Mouse (Mus musculus) megakaryocyte-erythroid progenitor cell, adult 5-6 weeks (primary cell): ENCODE measurements around the gene 1700066M21Rik. TPM values are rescaled to one million over a fixed set of nuclear protein-coding genes. Genes with fewer than 3 reads are reported as not detected.

ENCODE experiments used
- ATAC-seq: replicated peaks from 2 replicates; pipeline ENCODE4 v1.8.0; 2016; ENCODE audit warnings: mild to moderate bottlenecking, inconsistent platforms; ENCODE audit not compliant: severe bottlenecking, poor library complexity, low FRiP score, low TSS enrichment
- total RNA-seq, 2 experiments: library from RNA; stranded (forward) in 1 of 2; stranded (reverse) in 1 of 2; fragments of 200-1000, 215-1000 nt in 1 of 2; fragments of >200 nt in 1 of 2; fragmentation: Nextera tagmentation in 1 of 2; gene quantifications; 2 replicates each; pipeline ENCODE4 v1.2.3; 2014 to 2017

1700066M21Rik gene
- total RNA-seq, 2 experiments from 2014 or later, result 5.1 to 10.4 TPM

DNA sequence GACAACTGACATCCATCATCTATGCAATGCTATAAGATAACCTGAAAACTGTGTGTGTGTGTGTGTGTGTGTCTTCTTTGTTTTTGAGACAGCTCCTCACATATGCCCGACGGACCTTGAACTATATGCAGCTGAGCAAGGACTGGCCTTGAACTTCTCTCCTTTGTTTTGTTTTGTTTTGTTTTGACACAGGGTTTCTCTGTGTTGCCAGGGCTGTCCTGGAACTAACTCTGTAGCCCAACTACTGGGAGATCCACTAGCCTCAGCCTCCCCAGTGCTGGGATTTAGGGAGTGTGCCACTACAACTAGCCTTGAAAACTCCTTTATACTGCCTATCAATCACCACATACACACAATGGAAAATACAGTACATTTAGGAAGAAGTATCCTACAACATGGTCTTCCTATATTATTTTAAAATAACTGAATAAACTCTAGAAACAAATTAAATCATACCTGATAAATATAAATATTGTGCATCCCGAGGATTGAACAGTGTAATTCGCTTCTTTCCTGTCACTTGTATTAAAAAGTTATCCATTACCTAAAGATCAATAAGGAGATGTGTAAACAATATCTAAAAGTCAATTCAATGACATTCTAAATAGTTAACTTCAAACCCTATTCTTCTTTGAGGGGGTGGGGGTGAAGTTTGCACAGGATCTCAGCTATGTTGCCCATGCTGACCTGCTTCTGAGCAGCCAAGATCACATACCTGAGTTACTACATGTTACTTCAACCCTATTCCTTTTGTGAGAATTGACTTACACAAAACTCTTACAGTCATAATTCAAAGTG, 13.8 kb downstream of the 1700066M21Rik start:
- no peak for ATAC-seq

DNA sequence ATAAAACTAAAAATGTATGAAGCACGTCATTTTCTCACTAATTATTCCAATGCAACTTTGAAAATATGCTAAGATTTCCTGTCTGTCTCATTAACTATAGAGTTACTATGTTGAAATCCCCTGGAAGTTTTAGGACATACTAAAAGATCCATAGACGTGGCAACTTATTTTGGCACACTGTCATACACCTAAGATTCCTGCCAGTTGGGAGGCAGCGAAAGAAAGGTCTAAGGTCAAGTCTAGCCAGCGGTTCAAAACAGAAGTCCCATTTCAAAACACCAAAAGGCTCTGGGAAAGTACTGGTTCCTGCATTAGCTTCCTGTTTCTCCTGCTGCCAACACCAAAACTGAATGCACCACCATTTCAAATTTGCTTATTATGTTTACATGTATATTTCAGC, 15.0 kb downstream of the 1700066M21Rik start:
- ATAC-seq, result no peak

DNA sequence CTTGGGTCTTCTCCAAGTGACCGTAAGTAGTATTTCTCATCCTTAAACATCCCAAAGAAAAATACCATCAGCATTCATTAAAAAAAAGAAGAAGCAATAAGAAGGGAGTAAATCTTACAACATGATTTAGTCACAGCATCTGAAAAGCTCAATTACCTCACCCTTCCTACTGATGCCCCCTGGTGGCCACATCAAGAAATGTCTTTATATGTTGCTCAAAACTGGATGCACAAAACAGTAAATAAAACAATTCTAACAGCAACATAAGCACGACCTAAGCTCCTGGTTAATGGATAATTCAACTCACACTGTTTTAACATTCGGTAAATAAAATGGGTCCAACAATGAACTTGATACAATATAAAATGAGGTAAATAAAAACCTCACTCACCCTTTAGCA, 16.6 kb downstream of the 1700066M21Rik start:
- ATAC-seq, result peak; percentile 80; the same call in 1 of the 2 replicates

DNA sequence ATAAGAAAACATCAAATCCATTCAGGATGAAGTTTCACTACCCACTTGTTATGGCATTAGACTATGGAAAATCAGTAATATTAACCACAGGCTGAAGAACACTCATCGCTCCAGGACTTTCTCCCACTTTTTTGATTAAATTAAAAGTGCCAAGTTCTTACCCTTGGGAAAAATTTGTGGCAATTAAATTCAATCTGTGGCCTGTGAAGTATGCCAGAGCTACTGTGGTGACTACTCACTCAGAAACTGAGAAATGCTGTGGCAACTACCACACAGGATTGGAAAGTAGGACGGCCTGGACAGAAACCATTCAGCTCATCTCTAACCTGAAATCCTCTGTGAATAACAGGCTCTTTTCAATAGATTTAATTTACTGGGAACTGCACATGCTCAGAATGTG, 22.9 kb downstream of the 1700066M21Rik start:
- ATAC-seq, result no peak

DNA sequence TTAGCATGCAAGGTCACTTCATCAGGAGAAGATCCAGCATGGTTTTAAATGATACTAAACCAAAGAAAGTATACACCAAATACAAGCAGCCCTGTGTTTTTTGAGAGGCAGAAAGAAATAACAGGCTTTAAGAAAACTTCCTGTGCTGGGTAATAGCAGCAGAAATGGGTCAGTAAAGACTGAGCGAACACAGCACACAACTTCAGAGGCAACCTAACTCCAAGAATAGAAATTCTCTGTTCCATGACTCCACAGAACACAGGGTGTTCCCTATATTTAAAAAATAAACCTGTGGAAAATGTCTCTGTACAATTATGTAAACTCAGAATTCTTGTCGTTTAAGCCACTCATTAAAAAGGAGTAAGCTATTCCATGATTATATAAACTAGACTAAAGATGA, 23.5 kb downstream of the 1700066M21Rik start:
- ATAC-seq, result no peak

DNA sequence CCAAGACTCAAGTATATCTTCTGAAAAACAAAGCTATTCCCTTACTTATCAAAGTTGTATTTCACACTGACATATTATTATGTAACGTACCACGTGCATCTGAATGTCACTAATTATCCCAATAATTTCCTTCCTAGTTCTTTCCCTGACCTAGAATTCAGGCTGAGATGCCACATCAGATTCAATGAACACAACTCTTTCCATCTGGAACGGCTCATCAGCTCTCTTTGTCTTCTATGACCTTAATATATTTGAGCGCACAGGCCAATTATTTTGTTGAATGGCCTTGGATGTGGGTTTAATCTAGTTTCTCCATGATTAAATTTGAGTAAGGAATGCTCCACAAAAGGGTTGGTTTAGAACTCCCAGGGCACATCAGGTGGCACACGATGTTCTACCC, 24.7 kb downstream of the 1700066M21Rik start:
- ATAC-seq, result no peak

DNA sequence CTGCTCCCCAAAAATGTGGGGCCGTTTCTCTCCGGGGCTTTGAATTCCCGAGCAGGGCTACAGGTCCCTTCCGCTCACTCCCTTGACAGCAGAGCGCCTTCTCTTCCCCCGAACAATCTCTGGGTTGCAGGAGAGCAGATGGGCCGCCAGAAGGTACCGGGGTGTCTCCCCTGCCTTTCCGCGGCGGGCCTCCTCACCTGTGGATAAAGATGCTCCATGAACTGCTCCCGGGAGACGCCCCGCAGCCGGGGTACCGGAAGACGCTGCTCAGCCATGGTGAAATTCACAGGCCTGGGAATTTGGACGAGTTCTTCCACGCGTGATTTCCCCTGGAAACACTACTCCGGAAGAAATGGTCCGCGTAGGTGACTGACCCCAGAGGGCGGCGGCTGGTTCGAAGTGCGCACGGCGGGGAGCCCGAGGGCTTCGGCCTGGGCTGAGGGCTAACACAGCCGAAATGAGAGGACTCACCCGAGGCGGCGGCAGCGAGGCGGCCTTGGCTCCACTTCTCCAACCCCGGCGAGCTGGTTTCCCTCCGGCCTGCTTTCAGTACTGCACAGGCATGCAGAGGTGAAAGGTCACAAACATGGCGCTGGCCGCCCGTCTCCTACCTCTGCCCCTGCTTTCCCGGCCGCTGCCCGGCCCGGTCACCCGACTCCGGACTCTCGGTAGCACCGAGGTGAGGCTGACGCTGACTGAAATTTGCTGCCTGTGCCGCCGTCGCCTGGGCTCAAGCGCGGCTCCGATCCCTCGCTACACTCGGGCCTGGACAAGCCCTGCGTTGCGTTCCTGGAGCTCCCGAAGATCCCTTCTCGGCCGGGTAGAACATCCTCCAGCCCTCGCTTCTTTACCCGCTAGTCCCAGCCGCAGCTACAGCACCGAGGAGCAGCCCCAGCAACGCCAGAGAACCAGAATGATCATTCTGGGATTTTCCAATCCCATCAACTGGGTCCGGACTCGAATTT, 29.0 kb downstream of the 1700066M21Rik start, which contains the start of the genes Maip1 and Tyw5:
Gene Maip1, plus strand, starts transcription at position 142 of the 965 bp plus-strand sequence.
Gene Tyw5, minus strand, starts transcription at position 915 of the 965 bp plus-strand sequence.
- ATAC-seq, result peak; percentile 91

DNA sequence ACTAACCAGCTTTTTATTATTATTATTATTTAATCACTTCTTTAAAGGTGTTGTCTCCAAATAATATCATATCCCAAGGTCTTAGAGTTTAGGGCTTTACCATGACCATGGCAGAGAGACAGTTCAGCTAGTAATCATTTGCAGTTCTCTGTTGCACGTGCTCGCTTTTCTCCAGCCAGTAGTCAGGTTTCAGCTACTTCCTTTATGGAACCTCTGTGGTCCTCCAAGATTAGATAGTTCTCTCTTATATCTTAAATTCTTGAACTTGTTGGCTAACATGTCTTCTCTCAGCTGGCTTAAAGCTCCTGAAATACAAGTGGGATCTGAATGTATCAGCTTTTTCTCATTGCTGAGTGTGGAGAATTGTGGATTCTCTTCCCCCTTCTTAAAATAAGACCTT, 31.6 kb downstream of the 1700066M21Rik start:
- ATAC-seq, result no peak

DNA sequence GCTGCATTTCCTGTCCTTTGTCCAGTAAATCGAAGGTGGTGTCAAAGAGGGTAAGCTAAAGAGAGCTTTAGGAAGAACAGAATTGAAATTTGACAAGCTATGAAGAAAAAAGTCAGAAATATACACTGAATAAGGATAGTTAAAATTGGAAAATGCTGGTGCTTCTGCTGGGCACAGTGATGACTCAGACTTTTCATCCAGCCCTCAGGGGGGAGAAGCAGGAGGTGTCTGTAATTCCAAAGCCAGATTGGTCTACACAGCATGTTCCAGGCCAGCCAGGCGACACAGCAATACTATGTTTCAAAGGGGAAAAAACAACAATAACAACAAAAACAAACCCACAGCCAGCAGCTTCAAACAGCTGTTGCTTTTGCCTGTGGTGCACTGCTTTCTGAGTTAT, 36.0 kb downstream of the 1700066M21Rik start:
- no peak for ATAC-seq

DNA sequence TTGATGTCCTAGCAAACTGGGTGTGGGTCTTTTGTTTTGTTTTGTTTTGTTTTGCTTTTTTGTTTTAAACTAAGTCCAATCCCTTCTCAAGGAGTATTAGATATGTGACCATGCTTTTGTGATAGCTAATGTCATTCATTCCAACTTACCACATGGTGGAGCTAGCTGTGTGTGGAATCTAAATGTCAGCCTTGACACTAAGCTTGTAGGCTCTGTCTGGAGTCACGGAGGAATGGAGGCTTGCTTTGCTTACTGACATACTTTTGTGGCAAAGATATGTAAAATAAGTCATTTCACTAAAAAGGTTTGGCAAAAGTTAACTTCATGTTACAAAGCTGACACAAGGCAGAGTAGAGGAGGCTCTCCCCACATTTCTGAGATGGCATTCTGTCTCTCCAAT, 46.3 kb downstream of the 1700066M21Rik start:
- ATAC-seq, result no peak

DNA sequence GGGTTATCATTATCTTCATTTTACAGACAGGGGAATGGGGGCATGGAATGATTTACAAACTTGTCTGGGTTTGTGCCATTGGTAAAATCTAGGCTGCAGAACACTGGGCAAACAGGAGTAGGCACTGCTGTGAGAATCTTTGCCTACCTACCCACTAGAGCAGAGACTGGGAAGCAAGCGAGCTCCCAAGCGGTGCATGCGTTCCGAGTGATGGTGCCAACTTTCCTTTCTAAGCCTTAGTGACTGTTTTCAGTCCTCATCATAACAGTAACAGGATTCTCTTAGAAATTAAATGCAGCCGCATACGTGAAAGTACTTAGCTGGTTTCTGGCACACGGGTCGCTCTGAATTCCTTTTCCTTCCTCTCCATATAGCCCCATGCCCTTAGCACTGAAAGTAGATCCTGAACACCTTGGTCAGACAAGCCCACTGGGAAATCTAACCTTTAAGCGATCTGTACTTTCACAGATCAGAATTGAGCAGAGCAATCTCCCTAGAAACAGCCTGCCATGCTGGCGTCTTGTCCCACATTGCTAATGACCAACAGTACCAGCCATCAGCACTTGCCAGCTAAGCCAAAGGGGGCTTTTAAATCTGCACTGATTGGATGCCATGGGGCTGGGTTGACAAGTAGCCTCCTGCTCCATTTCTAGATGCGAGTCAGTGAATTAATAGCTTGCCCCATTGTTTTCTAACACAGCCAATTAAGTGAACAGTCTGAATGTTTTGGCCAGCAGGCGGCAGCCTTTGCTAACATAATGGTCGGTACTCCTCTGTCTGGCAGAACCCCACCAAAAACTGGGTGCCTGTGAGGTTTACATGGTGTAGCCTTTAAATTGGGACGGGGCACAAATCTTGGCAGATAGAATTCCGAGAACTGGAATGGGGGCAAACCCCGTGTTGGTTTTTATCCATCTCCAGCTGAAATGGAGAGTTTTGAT, 51.2 kb downstream of the 1700066M21Rik start:
- ATAC-seq, result peak; percentile 91

DNA sequence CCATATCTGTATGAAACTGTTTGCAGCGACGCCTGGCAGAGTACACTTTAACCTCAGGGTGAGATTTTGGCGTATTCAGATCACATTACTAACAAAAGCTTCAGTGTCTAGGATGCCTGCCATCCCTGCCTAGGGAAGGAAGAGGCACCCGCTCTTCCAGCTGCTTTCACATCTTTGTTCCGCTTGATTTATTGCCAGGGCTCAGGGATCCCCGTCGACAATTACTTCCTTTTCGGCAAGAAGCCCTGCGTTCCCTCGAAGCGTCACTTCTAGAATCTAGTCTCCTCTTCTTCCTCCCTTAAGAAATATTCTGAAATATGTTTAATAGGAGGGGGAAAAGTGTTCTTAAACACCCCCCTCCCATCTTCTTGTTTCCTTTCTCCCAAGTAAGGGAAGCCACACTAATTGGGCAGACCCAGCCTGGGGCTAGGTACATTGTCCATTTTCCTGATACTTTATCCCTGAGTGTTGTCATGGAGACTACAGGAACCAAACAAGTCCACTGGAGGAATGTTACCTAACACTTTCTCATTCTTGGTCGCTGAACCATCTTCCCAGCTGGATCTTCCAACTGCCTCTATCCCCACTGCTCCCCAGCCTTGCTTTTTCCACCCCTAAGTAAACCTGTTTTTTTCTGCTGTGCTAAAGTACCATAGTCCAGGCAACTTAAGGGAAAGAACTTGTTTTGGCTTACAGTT, 52.5 kb downstream of the 1700066M21Rik start:
- no peak for ATAC-seq

DNA sequence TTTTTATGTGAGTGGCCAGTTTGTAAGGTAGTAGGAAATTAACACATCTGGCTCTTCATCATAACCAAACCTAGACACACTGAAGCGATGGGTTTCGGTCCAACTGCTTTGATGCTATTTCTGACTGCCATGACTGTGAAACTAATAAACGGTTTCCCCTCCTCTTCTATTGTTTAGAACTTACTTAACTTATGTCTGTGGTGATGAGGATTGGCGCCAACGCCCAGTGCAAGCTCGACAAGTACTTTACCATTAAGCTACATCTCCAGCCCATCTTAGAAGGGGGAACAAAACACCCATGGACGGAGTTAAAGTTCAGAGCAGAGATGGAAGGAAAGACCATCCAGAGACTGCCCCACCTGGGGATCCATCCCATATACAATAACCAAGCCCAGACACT, 55.7 kb downstream of the 1700066M21Rik start:
- ATAC-seq, result no peak

Other genes starting within 250 kb of the 1700066M21Rik start
- gene Maip1, start 28.7 kb downstream of the 1700066M21Rik start, total RNA-seq (2014; fragmentation: Nextera tagmentation), result 7.5 and 9.5 TPM in 2 replicates
- 11.5 and 17.2 TPM in 2 replicates for gene Maip1, start 28.7 kb downstream of the 1700066M21Rik start, total RNA-seq (2017)
- 31.2 and 31.9 TPM in 2 replicates for gene Tyw5, start 29.5 kb downstream of the 1700066M21Rik start, total RNA-seq (2014; fragmentation: Nextera tagmentation)
- gene Tyw5, start 29.5 kb downstream of the 1700066M21Rik start, total RNA-seq (2017), result 22.0 and 27.5 TPM in 2 replicates